Mouse (Mus musculus): ENCODE results near the gene Zfp978. TPM values are rescaled to one million over a fixed set of nuclear protein-coding genes. Genes with fewer than 3 reads are reported as not detected.
"Not testable (repeated sequence)": the region's sequence is repeated elsewhere in the genome, so short reads cannot be mapped to it uniquely, and the experiment has no call there.

The Zfp978 gene
- polyA plus RNA-seq, 1 experiment from 2014 or later, result not detected

DNA sequence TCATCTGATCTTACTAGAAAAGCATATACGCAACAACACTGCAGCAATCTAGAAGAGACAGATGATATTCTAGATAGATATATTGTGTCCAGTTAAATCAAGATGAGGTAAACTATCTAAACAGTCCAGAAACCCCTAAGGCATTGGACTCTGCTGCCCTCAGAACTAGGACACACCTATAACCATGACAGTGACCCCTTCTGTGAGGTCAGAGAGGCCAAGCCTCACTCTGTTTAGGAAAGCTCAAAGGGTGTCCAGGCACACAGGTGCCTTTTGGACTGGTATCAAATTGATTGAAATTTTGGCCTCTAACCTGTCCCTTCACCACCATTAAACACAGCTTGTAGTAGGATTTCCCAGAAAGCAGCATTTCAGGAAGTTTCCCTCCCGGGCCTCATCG, 36.1 kb downstream of the Zfp978 start:
- H3K27me3 ChIP-seq (ENCODE audit: control insufficient read depth, insufficient read depth, low read length); H3K9ac ChIP-seq; H3K4me1 ChIP-seq (replicated peaks; ENCODE audit: control insufficient read depth, insufficient read depth, low read length); H3K4me2 ChIP-seq (replicated peaks); H3K27ac ChIP-seq; H3K36me3 ChIP-seq (replicated peaks; ENCODE audit: control insufficient read depth, insufficient read depth); DNase-seq (ENCODE audit: low spot score); H3K4me3 ChIP-seq (replicated peaks; ENCODE audit: low read length); ATAC-seq (ENCODE audit: low FRiP score): not testable (repeated sequence)
- WGBS, result 95% methylated on average over 3 of the region's 3 CpGs
- peaks cover 53% of the 10 kb centered on the region for H3K9me3 ChIP-seq (ENCODE audit: control insufficient read depth, low read length)

GRCm38 (mm10) chr4:147397934-147398682, 37.0 kb downstream of the Zfp978 start:
- WGBS, result 81% methylated on average over 6 of the region's 6 CpGs
- H3K27me3 ChIP-seq (ENCODE audit: control insufficient read depth, insufficient read depth, low read length); H3K27ac ChIP-seq; H3K4me2 ChIP-seq (replicated peaks); H3K36me3 ChIP-seq (replicated peaks; ENCODE audit: control insufficient read depth, insufficient read depth); H3K9ac ChIP-seq; H3K4me1 ChIP-seq (replicated peaks; ENCODE audit: control insufficient read depth, insufficient read depth, low read length); ATAC-seq (ENCODE audit: low FRiP score); H3K4me3 ChIP-seq (replicated peaks; ENCODE audit: low read length); DNase-seq (ENCODE audit: low spot score): not testable (repeated sequence)
- peaks cover 62% of the 10 kb centered on the region for H3K9me3 ChIP-seq (ENCODE audit: control insufficient read depth, low read length)

- WGBS, result 91% methylated on average over 1 of the region's 1 CpGs
- H3K9me3 ChIP-seq (ENCODE audit: control insufficient read depth, low read length), result peaks cover 69% of the 10 kb centered on the region
These were observed 37.6 kb downstream of the Zfp978 start for GRCm38 (mm10) chr4:147398741-147399140.

GRCm38 (mm10) chr4:147399505-147399904, 38.4 kb downstream of the Zfp978 start:
- ATAC-seq (ENCODE audit: low FRiP score); DNase-seq (ENCODE audit: low spot score); H3K9ac ChIP-seq; H3K4me3 ChIP-seq (replicated peaks; ENCODE audit: low read length); H3K27me3 ChIP-seq (ENCODE audit: control insufficient read depth, insufficient read depth, low read length); H3K27ac ChIP-seq; H3K36me3 ChIP-seq (replicated peaks; ENCODE audit: control insufficient read depth, insufficient read depth); H3K4me1 ChIP-seq (replicated peaks; ENCODE audit: control insufficient read depth, insufficient read depth, low read length); H3K4me2 ChIP-seq (replicated peaks): not testable (repeated sequence)
- WGBS, result 74% methylated on average over 3 of the region's 3 CpGs
- peaks cover 76% of the 10 kb centered on the region for H3K9me3 ChIP-seq (ENCODE audit: control insufficient read depth, low read length)

More at GRCm38 (mm10) chr4:147398741-147399140, 37.6 kb downstream of the Zfp978 start:
- H3K36me3 ChIP-seq (replicated peaks; ENCODE audit: control insufficient read depth, insufficient read depth); H3K4me3 ChIP-seq (replicated peaks; ENCODE audit: low read length); DNase-seq (ENCODE audit: low spot score); H3K4me2 ChIP-seq (replicated peaks); H3K27ac ChIP-seq; H3K27me3 ChIP-seq (ENCODE audit: control insufficient read depth, insufficient read depth, low read length); ATAC-seq (ENCODE audit: low FRiP score); H3K9ac ChIP-seq; H3K4me1 ChIP-seq (replicated peaks; ENCODE audit: control insufficient read depth, insufficient read depth, low read length): not testable (repeated sequence)

DNA sequence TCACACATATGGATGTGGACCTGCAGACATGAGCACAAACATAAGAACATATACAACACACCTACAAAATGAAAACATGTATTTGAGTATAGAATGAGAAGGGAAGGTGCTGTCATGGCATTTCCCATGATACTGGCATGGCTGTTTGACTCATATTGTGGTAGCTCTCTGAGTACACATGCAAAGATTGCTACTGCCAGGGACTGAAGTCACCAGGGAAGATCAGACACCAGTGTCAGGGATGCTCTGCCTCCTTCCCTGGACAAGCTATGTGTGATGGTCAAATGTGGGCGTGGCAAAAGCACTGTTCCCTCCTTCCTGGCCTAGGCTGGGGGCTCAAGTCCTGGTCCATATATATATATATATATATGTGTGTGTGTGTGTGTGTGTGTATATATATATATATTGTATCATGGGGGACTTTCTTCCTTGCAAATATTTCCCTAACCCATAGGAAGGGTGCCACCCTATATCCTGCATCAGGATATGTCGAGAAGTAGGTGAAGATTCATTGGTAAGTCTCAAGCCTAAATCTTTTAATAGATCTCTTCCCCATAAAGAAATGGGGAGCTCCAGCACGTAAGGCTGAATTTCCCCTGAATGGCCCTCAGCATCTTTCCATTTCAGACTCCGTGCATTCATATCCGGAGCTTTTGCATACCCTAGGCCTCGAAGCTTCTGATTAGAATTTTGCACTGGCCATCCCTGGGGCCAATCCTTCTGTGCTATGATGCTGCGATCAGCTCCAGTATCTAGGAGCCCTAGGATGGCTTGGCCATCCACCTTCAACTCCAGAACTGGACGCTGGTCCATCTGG, 39.1 kb downstream of the Zfp978 start:
- not testable (repeated sequence) for H3K4me3 ChIP-seq (replicated peaks; ENCODE audit: low read length); H3K9ac ChIP-seq; H3K36me3 ChIP-seq (replicated peaks; ENCODE audit: control insufficient read depth, insufficient read depth); H3K4me1 ChIP-seq (replicated peaks; ENCODE audit: control insufficient read depth, insufficient read depth, low read length); H3K27ac ChIP-seq; DNase-seq (ENCODE audit: low spot score); H3K4me2 ChIP-seq (replicated peaks); H3K27me3 ChIP-seq (ENCODE audit: control insufficient read depth, insufficient read depth, low read length)
- ATAC-seq (ENCODE audit: low FRiP score), result peak; percentile 43; the same call in 1 of the 2 replicates
- peaks cover 78% of the 10 kb centered on the region for H3K9me3 ChIP-seq (ENCODE audit: control insufficient read depth, low read length)
- 87% methylated on average over 8 of the region's 8 CpGs for WGBS

DNA sequence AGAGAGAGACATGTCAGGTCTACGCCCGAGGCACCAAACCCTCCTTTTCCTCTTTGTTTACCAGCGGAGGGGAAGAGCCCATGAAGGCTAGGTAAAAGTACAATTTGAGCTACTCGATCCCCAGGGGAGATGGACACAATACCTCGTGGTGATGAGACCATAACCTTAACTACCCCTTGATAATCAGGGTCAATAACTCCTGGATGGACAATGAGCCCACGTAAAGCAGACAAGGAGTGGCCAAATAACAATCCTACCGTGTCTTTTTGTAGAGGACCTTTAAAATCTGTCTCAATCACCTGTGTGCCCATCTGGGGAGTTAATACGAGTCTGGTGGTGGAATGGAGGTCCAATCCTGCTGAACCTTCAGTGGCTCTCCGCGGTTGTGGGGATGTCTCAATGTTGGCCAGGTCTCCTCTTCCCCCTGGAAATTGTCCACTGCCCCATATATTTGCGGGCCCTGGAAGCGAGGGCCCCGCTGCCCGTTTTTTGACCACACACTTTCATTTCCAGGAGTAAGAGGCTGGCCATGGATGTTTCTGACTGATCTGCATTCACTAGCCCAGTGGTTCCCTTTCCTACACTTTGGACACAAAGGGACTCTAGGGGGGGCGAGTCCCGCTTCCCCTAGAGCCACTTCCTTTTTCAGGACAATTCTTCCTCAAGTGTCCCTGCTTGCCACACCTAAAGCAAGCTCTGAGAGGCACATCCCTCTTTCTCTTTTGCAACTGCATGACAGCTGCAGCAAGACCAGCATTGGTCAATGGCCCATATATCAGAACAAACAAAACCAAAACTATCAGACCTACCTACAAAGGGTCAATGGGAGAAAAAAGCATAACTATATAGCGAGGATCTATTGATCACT, 40.0 kb downstream of the Zfp978 start:
- H3K36me3 ChIP-seq (replicated peaks; ENCODE audit: control insufficient read depth, insufficient read depth); H3K9ac ChIP-seq; H3K27me3 ChIP-seq (ENCODE audit: control insufficient read depth, insufficient read depth, low read length); H3K4me3 ChIP-seq (replicated peaks; ENCODE audit: low read length); DNase-seq (ENCODE audit: low spot score); H3K4me2 ChIP-seq (replicated peaks); H3K4me1 ChIP-seq (replicated peaks; ENCODE audit: control insufficient read depth, insufficient read depth, low read length); ATAC-seq (ENCODE audit: low FRiP score); H3K27ac ChIP-seq: not testable (repeated sequence)
- H3K9me3 ChIP-seq (ENCODE audit: control insufficient read depth, low read length), result peaks cover 78% of the 10 kb centered on the region
- WGBS, result 81% methylated on average over 15 of the region's 17 CpGs

- not testable (repeated sequence) for DNase-seq (ENCODE audit: low spot score); H3K4me2 ChIP-seq (replicated peaks); H3K27ac ChIP-seq; H3K4me1 ChIP-seq (replicated peaks; ENCODE audit: control insufficient read depth, insufficient read depth, low read length); H3K9ac ChIP-seq; H3K36me3 ChIP-seq (replicated peaks; ENCODE audit: control insufficient read depth, insufficient read depth); H3K4me3 ChIP-seq (replicated peaks; ENCODE audit: low read length); H3K27me3 ChIP-seq (ENCODE audit: control insufficient read depth, insufficient read depth, low read length)
- WGBS, result 83% methylated on average over 17 of the region's 17 CpGs
- 0 out of 2 replicates have a peak, but pooled peaks have one; percentile 26 for ATAC-seq (ENCODE audit: low FRiP score)
- H3K9me3 ChIP-seq (ENCODE audit: control insufficient read depth, low read length), result peaks cover 72% of the 10 kb centered on the region
These were observed 40.8 kb downstream of the Zfp978 start for GRCm38 (mm10) chr4:147401736-147402506.

- peaks cover 68% of the 10 kb centered on the region for H3K9me3 ChIP-seq (ENCODE audit: control insufficient read depth, low read length)
These were observed 41.4 kb downstream of the Zfp978 start for GRCm38 (mm10) chr4:147402507-147402890.

More at GRCm38 (mm10) chr4:147402507-147402890, 41.4 kb downstream of the Zfp978 start:
- not testable (repeated sequence) for H3K27me3 ChIP-seq (ENCODE audit: control insufficient read depth, insufficient read depth, low read length); H3K36me3 ChIP-seq (replicated peaks; ENCODE audit: control insufficient read depth, insufficient read depth); H3K9ac ChIP-seq; DNase-seq (ENCODE audit: low spot score); H3K4me2 ChIP-seq (replicated peaks); H3K27ac ChIP-seq; H3K4me1 ChIP-seq (replicated peaks; ENCODE audit: control insufficient read depth, insufficient read depth, low read length); ATAC-seq (ENCODE audit: low FRiP score); H3K4me3 ChIP-seq (replicated peaks; ENCODE audit: low read length)
- WGBS, result 19% methylated on average over 1 of the region's 1 CpGs

Measured in hindbrain, embryonic 14.5 days (tissue).